Mouse (Mus musculus): Measurements from ENCODE around the gene AC131692.1.

GRCm38 (mm10) chr19:6126289-6126688, 32.1 kb downstream of the AC131692.1 start:
- TF ChIP-seq CTCF (IDR thresholded peaks at IDR 0.05; ENCODE audit: low read depth) (peak; percentile 88), EP300 (optimal IDR thresholded peaks at IDR 0.05) (no peak)
